Mouse (Mus musculus) lung, embryonic 15.5 days (tissue): ENCODE data around the gene Slc17a5. TPM values are rescaled to one million over a fixed set of nuclear protein-coding genes. Genes with fewer than 3 reads are reported as not detected.

ENCODE experiments used
- ATAC-seq: fragments of 200-750 bp; cut with Nextera tagmentation; 2 replicates; pipeline ENCODE4 v1.8.0; 2017; ENCODE audit warnings: moderate number of reproducible peaks, borderline replicate concordance; ENCODE audit not compliant: low FRiP score, low TSS enrichment; ENCODE audit errors: extremely low read depth
- H3K27ac ChIP-seq: fragments of 300-500 bp; sonication (generic); 2 replicates; pipeline ENCODE4 v1.5.1; 2015; ENCODE audit warnings: moderate library complexity, mild to moderate bottlenecking, inconsistent platforms
- H3K27me3 ChIP-seq: fragments of 300-500 bp; sonication (generic); 2 replicates; pipeline ENCODE4 v1.6.1; 2015; ENCODE audit warnings: inconsistent platforms
- H3K36me3 ChIP-seq: fragments of 300-500 bp; sonication (generic); 2 replicates; pipeline ENCODE4 v1.6.1; 2015; ENCODE audit warnings: inconsistent platforms
- H3K4me1 ChIP-seq: fragments of 300-500 bp; sonication (generic); 2 replicates; pipeline ENCODE4 v1.6.1; 2015; ENCODE audit warnings: inconsistent platforms
- H3K4me2 ChIP-seq: fragments of 300-500 bp; sonication (generic); 2 replicates; pipeline ENCODE4 v1.6.1; 2015; ENCODE audit warnings: inconsistent platforms, mild to moderate bottlenecking, moderate library complexity
- H3K4me3 ChIP-seq: fragments of 300-500 bp; sonication (generic); 2 replicates; pipeline ENCODE4 v1.5.1; 2015; ENCODE audit warnings: mild to moderate bottlenecking, inconsistent platforms
- H3K9ac ChIP-seq: fragments of 300-500 bp; sonication (generic); 2 replicates; pipeline ENCODE4 v1.6.1; 2015; ENCODE audit warnings: inconsistent platforms
- H3K9me3 ChIP-seq: fragments of 300-500 bp; sonication (generic); 2 replicates; pipeline ENCODE4 v1.6.1; 2016; ENCODE audit warnings: inconsistent platforms
- WGBS: fragments of 180-500 bp; shearing (Covaris S2); methylation state at CpG from one replicate; pipeline ENCODE4 v1.1.7; 2015; 5-methylcytosine and 5-hydroxymethylcytosine counted together
- polyA plus RNA-seq: library from polyadenylated mRNA; unstranded; fragments of >200 nt; fragmentation: Nextera tagmentation; extraction: Ambion mirVana; gene quantifications from 2 replicates; pipeline ENCODE4 v1.2.1, GENCODE M21; 2015

Gene Slc17a5
- polyA plus RNA-seq, 1 experiment from 2014 or later, result 13.3 TPM

DNA sequence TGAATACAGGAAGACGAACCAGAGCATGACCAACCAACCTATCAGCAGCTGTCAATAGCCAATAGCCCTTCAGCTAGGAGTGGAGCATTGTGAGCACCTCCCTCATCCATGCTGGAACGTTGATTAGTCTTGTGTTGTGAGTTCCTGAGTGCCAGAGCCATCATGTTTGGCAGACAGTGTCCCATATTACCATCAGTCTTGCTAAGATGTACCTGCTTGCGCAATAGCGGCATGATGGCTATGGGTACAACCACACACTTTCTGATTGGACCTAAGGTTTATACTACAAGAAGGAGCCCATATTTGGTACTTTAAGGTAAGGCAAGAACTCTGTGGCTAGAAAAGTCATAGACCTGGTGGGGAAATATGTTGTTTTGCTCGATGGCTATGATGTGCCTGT, 76.1 kb downstream of the Slc17a5 start:
- Histone ChIP-seq H3K27ac (no peak overlapping the region), H3K4me1 (no peaks in the 10 kb centered on the region), H3K4me2 (no peak overlapping the region), H3K27me3 (no peaks in the 10 kb centered on the region), H3K9me3 (no peaks in the 10 kb centered on the region), H3K36me3 (no peaks in the 10 kb centered on the region), H3K9ac (no peak overlapping the region), H3K4me3 (no peak overlapping the region)
- no peak for ATAC-seq
- WGBS, result 89% methylated on average over 5 of the region's 5 CpGs

DNA sequence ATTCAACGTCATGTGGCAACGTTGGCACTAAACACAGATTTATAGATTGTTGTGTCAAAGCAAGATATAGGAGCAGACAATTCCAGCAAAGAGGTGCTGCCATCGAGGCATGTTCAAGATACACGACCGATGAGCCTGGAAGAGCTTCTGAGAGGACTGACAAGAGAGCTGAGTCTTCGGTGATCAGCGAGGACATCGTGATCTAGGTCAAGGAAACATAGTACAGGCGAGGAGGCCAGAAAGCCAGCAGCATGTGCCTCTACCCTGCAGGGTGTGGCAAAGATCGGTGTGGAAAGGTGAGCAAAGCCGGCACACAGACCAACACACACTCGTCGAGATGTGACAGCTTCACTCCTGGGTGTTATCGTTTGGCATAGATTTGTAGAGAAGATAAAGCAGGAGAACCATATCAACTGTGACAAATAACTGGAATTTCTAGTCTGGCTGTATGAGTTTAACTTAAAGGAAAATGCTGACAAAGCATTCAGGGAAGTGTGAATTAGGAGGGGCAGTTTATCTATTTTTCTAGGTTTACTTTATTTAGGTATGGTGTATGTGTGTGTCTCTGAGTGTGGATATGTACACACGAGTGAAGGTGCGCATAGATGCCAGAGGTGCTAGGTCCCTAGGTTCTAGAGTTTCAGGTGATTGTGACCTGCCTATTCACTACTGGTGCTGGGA, 79.6 kb downstream of the Slc17a5 start:
- H3K4me1 ChIP-seq, result peaks cover 3% of the 10 kb centered on the region; the same call in 1 of the 2 replicates
- H3K4me2 ChIP-seq, result no peak overlapping the region
- WGBS, result 76% methylated on average over 16 of the region's 16 CpGs
- H3K9ac ChIP-seq, result no peak overlapping the region
- H3K9me3 ChIP-seq, result no peaks in the 10 kb centered on the region
- H3K36me3 ChIP-seq, result no peaks in the 10 kb centered on the region
- H3K27ac ChIP-seq, result no peak overlapping the region
- no peak overlapping the region for H3K4me3 ChIP-seq
- ATAC-seq, result no peak
- no peaks in the 10 kb centered on the region for H3K27me3 ChIP-seq

DNA sequence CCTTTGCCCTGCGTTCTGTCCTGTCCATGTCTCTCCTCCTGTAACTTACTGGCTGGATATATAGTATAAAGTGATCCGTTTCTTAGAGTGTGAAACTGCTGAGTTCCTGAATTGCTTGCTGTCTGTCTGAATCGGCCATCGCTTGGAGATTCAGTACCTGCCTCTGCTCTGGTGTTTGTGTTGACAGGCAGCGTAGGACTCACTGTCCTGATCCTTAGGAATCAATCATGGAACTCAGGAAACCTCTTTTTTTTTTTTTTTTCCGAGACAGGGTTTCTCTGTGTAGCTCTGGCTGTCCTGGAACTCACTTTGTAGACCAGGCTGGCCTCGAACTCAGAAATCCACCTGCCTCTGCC, 81.1 kb downstream of the Slc17a5 start:
- WGBS, result 69% methylated on average over 7 of the region's 7 CpGs
- Histone ChIP-seq H3K36me3 (no peaks in the 10 kb centered on the region), H3K9me3 (no peaks in the 10 kb centered on the region), H3K4me1 (peaks cover 8% of the 10 kb centered on the region; the same call in 1 of the 2 replicates), H3K9ac (no peak overlapping the region), H3K27ac (no peak overlapping the region), H3K4me2 (no peak overlapping the region), H3K27me3 (no peaks in the 10 kb centered on the region), H3K4me3 (no peak overlapping the region)
- no peak for ATAC-seq

DNA sequence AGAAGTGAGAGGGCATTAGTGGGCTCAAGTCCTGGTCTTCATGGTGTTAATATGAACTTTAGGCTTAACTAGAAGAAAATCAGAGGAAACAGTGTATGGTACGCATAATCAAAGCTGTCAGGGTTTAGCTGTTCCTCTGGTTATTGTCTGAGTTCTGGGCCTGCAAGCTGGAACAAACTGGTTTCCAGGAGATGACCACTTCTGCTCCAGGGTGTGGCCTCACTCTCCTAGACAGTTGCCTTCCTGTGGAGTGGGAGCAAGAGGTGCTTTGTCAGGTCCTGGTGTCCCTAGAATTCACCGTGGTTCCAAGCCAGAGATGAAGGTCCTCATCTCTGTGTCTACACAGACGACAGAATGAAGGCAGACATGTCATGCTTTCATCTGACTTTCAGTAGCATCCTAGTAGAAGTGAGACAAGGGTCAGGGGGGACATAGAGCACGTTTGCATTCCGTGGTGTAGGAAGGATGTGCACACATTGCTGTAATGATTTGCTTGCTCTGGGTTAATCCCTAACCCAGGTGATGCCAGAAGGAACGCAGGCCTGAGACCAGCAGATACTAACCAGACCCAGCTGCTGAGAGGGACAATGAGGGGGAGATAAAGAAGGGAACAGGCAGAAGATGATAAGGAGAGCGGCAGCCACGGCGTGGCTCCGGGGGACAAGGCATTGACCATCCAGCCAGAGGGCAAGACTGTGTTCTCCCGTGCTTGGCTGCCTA, 81.7 kb downstream of the Slc17a5 start:
- Histone ChIP-seq H3K9ac (no peak overlapping the region), H3K9me3 (no peaks in the 10 kb centered on the region), H3K4me3 (no peak overlapping the region), H3K4me2 (no peak overlapping the region), H3K27me3 (no peaks in the 10 kb centered on the region), H3K36me3 (no peaks in the 10 kb centered on the region), H3K27ac (no peak overlapping the region), H3K4me1 (peaks cover 8% of the 10 kb centered on the region; the same call in 1 of the 2 replicates)
- no peak for ATAC-seq
- 29% methylated on average over 11 of the region's 11 CpGs for WGBS

DNA sequence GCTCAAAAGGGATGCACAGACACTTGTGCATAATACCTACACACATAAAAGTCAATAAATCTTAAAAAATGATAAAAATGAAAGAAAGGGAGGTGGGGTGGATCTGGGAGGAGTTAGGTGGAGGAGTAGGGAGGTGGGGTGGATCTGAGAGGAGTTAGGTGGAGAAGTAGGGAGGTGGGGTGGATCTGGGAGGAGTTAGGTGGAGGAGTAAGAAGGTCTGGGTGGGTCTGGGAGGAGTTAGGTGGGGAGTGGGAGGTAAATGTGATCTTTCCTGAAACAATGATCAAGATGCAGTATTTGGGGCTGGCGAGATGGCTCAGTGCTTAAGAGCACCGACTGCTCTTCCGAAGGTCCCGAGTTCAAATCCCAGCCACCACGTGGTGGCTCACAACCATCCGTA, 82.6 kb downstream of the Slc17a5 start:
- H3K36me3 ChIP-seq, result no peaks in the 10 kb centered on the region
- no peak overlapping the region for H3K9ac ChIP-seq
- H3K4me2 ChIP-seq, result no peak overlapping the region
- H3K27ac ChIP-seq, result no peak overlapping the region
- H3K4me3 ChIP-seq, result no peak overlapping the region
- H3K4me1 ChIP-seq, result peaks cover 11% of the 10 kb centered on the region; the same call in 1 of the 2 replicates
- H3K9me3 ChIP-seq, result no peaks in the 10 kb centered on the region
- 84% methylated on average over 6 of the region's 6 CpGs for WGBS
- no peaks in the 10 kb centered on the region for H3K27me3 ChIP-seq
- no peak for ATAC-seq

DNA sequence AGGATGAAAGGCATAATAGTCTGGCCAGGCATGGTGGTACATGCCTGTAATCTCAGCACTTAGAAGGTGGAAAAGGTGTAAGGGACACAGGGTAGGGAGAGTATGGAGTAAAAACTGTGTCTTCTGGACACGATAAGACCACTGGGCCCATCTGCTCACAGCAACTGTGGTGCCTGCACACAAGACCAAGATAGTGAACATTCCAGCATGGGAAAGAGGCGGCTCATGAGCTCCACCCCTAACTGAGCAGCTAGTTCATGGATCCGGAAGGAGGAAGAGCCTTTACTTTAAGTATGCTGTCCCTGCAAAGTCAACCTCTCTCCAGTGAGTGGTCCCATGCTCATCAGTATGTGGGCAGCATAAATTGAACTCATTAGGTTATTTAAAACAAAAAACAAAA, 83.2 kb downstream of the Slc17a5 start:
- no peak overlapping the region for H3K27ac ChIP-seq
- 59% methylated on average over 3 of the region's 3 CpGs for WGBS

DNA sequence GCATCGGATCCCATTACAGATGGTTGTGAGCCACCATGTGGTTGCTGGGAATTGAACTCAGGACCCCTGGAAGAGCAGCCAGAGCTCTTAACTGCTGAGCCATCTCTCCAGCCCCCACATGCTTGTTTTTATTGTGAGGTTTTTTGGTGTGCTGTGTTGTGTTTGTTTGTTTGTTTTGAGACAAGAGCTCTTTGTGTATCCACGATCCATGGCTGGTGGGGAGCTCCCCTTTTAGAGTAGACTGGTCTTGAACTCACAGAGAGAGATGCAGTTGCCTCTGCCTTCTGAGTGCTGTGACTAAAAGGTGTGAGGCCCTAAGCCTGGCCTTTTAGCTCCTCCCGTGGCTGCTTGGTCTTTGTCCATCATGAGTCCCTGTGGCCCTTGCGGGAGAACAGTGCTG, 83.7 kb downstream of the Slc17a5 start:
- Histone ChIP-seq H3K9ac (no peak overlapping the region), H3K27ac (no peak overlapping the region), H3K36me3 (no peaks in the 10 kb centered on the region), H3K27me3 (no peaks in the 10 kb centered on the region), H3K4me3 (no peak overlapping the region), H3K4me2 (no peak overlapping the region), H3K4me1 (peaks cover 12% of the 10 kb centered on the region; the same call in 1 of the 2 replicates), H3K9me3 (no peaks in the 10 kb centered on the region)
- ATAC-seq, result no peak
- 68% methylated on average over 4 of the region's 4 CpGs for WGBS

More for the DNA sequence above, 83.2 kb downstream of the Slc17a5 start:
- H3K36me3 ChIP-seq, result no peaks in the 10 kb centered on the region
- H3K9me3 ChIP-seq, result no peaks in the 10 kb centered on the region
- H3K4me3 ChIP-seq, result no peak overlapping the region
- ATAC-seq, result no peak
- peaks cover 12% of the 10 kb centered on the region; the same call in 1 of the 2 replicates for H3K4me1 ChIP-seq
- no peak overlapping the region for H3K9ac ChIP-seq
- H3K27me3 ChIP-seq, result no peaks in the 10 kb centered on the region
- H3K4me2 ChIP-seq, result no peak overlapping the region

DNA sequence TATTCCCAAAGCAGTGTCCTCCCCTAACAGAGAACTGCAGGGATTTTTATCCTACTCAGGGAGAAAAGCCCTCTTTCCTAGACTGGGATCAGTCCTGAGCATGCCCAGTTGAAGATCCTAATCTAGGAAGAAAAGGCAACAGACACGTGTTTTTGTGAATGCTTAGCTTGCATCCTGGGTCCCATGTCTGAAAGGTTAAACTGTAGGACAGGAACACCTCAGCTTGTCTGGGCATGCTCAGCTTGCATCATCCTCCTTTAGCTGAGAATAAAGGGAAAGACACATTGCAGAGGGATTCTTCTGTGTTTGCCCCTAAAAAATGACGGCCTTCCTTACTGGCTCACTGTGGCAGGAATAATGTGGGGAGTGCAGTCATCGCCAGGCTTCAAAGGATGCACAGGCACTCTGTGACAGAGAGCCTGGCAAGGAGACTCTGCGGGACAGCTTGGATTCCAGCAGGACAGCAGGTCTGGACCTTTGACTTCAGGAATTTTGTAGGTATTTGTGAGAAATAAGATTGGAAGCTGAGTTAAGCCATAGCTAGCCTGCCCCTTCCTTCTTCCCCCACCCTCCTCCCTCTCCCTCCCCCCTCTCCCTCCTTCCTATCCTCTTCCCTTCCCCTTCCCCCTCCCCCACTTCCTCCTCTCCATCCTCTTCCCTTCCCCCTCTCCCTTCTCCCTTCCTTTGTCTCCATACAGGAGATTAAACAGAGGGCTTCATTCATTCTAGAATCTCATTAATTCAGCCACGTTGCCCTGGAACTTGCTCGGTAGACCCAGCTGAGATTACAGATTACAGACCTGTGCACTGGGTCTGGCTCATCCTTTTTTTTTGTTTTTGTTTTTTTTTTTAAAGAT, 84.4 kb downstream of the Slc17a5 start:
- H3K9me3 ChIP-seq, result no peaks in the 10 kb centered on the region

DNA sequence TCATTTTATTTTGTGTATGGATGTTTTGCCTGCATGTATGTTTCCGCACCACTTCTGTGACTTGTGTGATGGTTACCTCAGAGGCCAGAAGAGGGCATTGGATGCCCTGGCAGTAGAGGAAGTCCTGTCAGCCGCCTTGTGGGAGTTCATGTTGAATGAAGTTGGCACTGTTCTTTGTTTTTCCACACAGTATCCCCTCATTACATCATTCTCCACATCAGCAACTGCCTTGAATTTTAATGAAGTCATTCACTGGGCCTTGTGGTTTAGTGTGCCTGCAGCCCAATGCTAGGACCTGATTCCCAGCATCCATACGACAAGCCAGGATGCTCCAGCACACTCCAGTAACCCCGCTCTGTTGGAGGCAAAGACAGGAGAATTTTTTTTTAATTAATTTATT, 86.6 kb downstream of the Slc17a5 start:
- Histone ChIP-seq H3K4me2 (no peak overlapping the region), H3K4me1 (peaks cover 12% of the 10 kb centered on the region; the same call in 1 of the 2 replicates), H3K36me3 (no peaks in the 10 kb centered on the region), H3K27ac (no peak overlapping the region), H3K9me3 (no peaks in the 10 kb centered on the region), H3K4me3 (no peak overlapping the region), H3K9ac (no peak overlapping the region), H3K27me3 (no peaks in the 10 kb centered on the region)
- no peak for ATAC-seq
- 81% methylated on average over 4 of the region's 4 CpGs for WGBS

More for the DNA sequence above, 84.4 kb downstream of the Slc17a5 start:
- Histone ChIP-seq H3K4me2 (no peak overlapping the region), H3K27me3 (no peaks in the 10 kb centered on the region), H3K9ac (no peak overlapping the region), H3K27ac (0 out of 2 replicates have a peak overlapping the region, but pooled peaks have one; percentile 33), H3K4me3 (no peak overlapping the region), H3K4me1 (peaks cover 12% of the 10 kb centered on the region; the same call in 1 of the 2 replicates), H3K36me3 (no peaks in the 10 kb centered on the region)
- ATAC-seq, result no peak
- 20% methylated on average over 6 of the region's 6 CpGs for WGBS

DNA sequence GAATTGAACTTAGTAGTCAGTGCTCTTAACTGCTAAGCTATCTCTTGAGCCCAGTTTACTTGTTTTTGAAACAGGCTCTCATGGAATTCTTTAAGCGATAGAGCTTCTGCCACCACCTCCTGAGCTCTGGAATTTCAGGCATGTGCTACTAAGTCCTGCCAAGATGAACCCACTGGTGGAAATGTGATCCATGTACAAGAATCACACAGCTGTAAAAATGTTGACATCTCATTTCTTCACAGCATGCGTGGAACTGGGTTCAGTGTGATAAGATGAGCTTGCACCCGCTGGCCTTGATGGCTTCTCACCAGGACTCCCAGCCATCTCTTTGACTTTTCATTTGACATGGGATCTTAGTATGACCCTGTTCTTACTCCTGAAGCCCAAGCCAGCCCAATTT, 87.5 kb downstream of the Slc17a5 start:
- no peaks in the 10 kb centered on the region for H3K36me3 ChIP-seq

DNA sequence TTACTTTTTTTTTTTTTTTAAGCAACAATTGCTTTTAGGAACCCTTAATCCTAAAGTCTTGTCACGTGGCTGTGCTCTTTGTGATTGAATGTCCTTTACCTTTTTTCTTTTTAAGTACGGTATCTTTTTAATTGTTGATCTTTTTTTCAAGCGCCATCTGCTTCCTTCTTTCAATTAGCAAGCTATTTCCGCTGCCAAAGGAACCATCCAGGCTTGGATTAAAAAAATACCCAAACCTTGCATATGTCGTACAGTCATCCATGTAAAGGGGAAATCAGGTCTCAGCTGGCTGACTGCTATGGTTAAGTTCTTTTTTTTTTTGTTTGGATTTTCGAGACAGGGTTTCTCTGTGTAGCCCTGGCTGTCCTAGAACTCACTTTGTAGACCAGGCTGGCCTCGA, 94.7 kb downstream of the Slc17a5 start:
- Histone ChIP-seq H3K27ac (no peak overlapping the region), H3K4me1 (0 out of 2 replicates have a peak, but pooled peaks cover 5% of the 10 kb centered on the region), H3K4me2 (no peak overlapping the region), H3K4me3 (no peak overlapping the region), H3K36me3 (no peaks in the 10 kb centered on the region), H3K9me3 (no peaks in the 10 kb centered on the region), H3K9ac (no peak overlapping the region), H3K27me3 (no peaks in the 10 kb centered on the region)
- WGBS, result 77% methylated on average over 7 of the region's 7 CpGs
- ATAC-seq, result no peak

More for the DNA sequence above, 87.5 kb downstream of the Slc17a5 start:
- Histone ChIP-seq H3K27me3 (no peaks in the 10 kb centered on the region), H3K4me1 (peaks cover 12% of the 10 kb centered on the region; the same call in 1 of the 2 replicates), H3K9me3 (no peaks in the 10 kb centered on the region), H3K9ac (no peak overlapping the region), H3K27ac (no peak overlapping the region), H3K4me2 (no peak overlapping the region), H3K4me3 (no peak overlapping the region)
- 25% methylated on average over 3 of the region's 3 CpGs for whole genome bisulfite sequencing
- no peak for ATAC-seq
